Mouse (Mus musculus) limb, embryonic 15.5 days (tissue): ENCODE results near the gene Sco1. TPM values are rescaled to one million over a fixed set of nuclear protein-coding genes. Genes with fewer than 3 reads are reported as not detected.

Source experiments
- ATAC-seq: fragments of 200-750 bp; cut with Nextera tagmentation; 2 replicates; pipeline ENCODE4 v1.8.0; 2017; ENCODE audit warnings: low read depth, moderate TSS enrichment; ENCODE audit not compliant: insufficient number of reproducible peaks, low FRiP score, low TSS enrichment
- H3K27ac ChIP-seq: fragments of 300-500 bp; sonication (generic); 2 replicates; pipeline ENCODE4 v1.5.1; 2015; ENCODE audit warnings: moderate library complexity, mild to moderate bottlenecking, inconsistent platforms
- H3K27me3 ChIP-seq: fragments of 300-500 bp; sonication (generic); 2 replicates; pipeline ENCODE4 v1.6.1; 2015; ENCODE audit warnings: inconsistent platforms
- H3K36me3 ChIP-seq: fragments of 300-500 bp; sonication (generic); 2 replicates; pipeline ENCODE4 v1.6.1; 2015; ENCODE audit warnings: inconsistent platforms
- H3K4me1 ChIP-seq: fragments of 300-500 bp; sonication (generic); 2 replicates; pipeline ENCODE4 v1.6.1; 2015; ENCODE audit warnings: inconsistent platforms
- H3K4me2 ChIP-seq: fragments of 300-500 bp; sonication (generic); 2 replicates; pipeline ENCODE4 v1.6.1; 2015; ENCODE audit warnings: mild to moderate bottlenecking, inconsistent platforms
- H3K4me3 ChIP-seq: fragments of 300-500 bp; sonication (generic); 2 replicates; pipeline ENCODE4 v1.5.1; 2015; ENCODE audit warnings: mild to moderate bottlenecking, inconsistent platforms
- H3K9ac ChIP-seq: fragments of 300-500 bp; sonication (generic); 2 replicates; pipeline ENCODE4 v1.6.1; 2015; ENCODE audit warnings: inconsistent platforms
- H3K9me3 ChIP-seq: fragments of 300-500 bp; sonication (generic); 2 replicates; pipeline ENCODE4 v1.6.1; 2016; ENCODE audit warnings: inconsistent platforms
- WGBS: fragments of 180-500 bp; shearing (Covaris S2); methylation state at CpG from one replicate; pipeline ENCODE4 v1.1.7; 2015; 5-methylcytosine and 5-hydroxymethylcytosine counted together
- polyA plus RNA-seq: library from polyadenylated mRNA; unstranded; fragments of >200 nt; fragmentation: Nextera tagmentation; extraction: Ambion mirVana; gene quantifications from 2 replicates; pipeline ENCODE4 v1.2.1, GENCODE M21; 2015

Gene Sco1
- polyA plus RNA-seq, 1 experiment from 2014 or later: 16.4 TPM

GRCm38 (mm10) chr11:67023802-67024340 is 28.6 kb upstream of the Sco1 start:
- Histone ChIP-seq H3K27me3 (0 out of 2 replicates have a peak, but pooled peaks cover 5% of the 10 kb centered on the region), H3K27ac (no peak overlapping the region), H3K9me3 (no peaks in the 10 kb centered on the region), H3K4me1 (no peaks in the 10 kb centered on the region; the same call in 1 of the 2 replicates), H3K36me3 (no peaks in the 10 kb centered on the region), H3K4me2 (peak overlapping the region; percentile 77; the same call in 1 of the 2 replicates), H3K9ac (no peak overlapping the region), H3K4me3 (no peak overlapping the region; the same call in 1 of the 2 replicates)
- no peak for ATAC-seq
- 46% methylated on average over 6 of the region's 6 CpGs for WGBS

DNA sequence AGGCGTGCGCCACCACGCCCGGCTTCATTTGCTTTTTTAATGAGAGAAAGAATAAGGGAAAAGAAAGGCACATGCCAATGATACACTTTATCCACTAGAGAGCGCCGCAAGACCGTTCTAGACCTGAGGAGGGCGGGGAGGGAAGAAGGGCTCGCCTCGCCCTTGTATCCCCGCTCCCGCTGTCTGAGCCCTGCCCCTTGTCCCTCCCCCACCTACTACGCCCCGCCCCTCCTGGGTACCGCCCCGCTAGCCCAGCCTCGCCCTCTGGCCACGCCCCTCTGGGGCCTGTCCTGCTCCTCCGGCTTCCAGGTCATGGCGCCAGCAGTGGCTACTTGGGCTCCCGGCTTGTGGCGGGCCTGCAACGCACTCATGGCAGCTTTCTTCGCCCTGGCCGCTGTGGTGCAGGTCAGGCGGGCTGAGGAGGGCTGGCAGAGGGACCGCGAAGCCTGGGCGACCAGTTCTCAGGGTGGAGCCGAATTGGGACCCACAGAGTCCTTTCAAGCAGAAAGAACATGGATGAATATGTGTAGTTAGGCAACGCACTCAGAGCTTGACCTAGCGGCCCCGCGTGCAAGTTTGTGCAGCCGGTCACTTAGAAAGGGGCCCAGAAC is 27.5 kb upstream of the Sco1 start, which contains the start of gene Tmem220:
Tmem220 (plus strand) TSS at position 288 of the 611 bp plus-strand sequence.
- H3K4me2 ChIP-seq: peak within 1 kb of the TSS; percentile 77
- peak; percentile 95 for ATAC-seq
- H3K4me1 ChIP-seq: no peaks in the 10 kb centered on the region; the same call in 1 of the 2 replicates
- no peaks in the 10 kb centered on the region for H3K36me3 ChIP-seq
- H3K4me3 ChIP-seq: peak within 1 kb of the TSS; percentile 59
- H3K9ac ChIP-seq: peak within 1 kb of the TSS; percentile 54
- no peak within 1 kb of the TSS; the same call in 1 of the 2 replicates for H3K27ac ChIP-seq
- 2% methylated on average over 35 of the region's 35 CpGs for WGBS
- H3K9me3 ChIP-seq: no peaks in the 10 kb centered on the region
- 0 out of 2 replicates have a peak, but pooled peaks cover 3% of the 10 kb centered on the region for H3K27me3 ChIP-seq

GRCm38 (mm10) chr11:67030904-67031602 is 21.4 kb upstream of the Sco1 start:
- Histone ChIP-seq H3K9me3 (no peaks in the 10 kb centered on the region), H3K27ac (no peak overlapping the region), H3K27me3 (no peaks in the 10 kb centered on the region), H3K4me1 (no peaks in the 10 kb centered on the region), H3K36me3 (no peaks in the 10 kb centered on the region), H3K9ac (no peak overlapping the region), H3K4me2 (no peak overlapping the region), H3K4me3 (no peak overlapping the region)
- ATAC-seq: no peak
- 59% methylated on average over 16 of the region's 16 CpGs for WGBS

GRCm38 (mm10) chr11:67031603-67031915 is 20.9 kb upstream of the Sco1 start:
- 66% methylated on average over 2 of the region's 2 CpGs for WGBS
- no peaks in the 10 kb centered on the region for H3K9me3 ChIP-seq
- H3K9ac ChIP-seq: no peak overlapping the region
- no peak overlapping the region for H3K4me3 ChIP-seq
- no peak overlapping the region for H3K27ac ChIP-seq
- no peak overlapping the region for H3K4me2 ChIP-seq
- H3K27me3 ChIP-seq: no peaks in the 10 kb centered on the region
- H3K36me3 ChIP-seq: no peaks in the 10 kb centered on the region
- no peak for ATAC-seq
- H3K4me1 ChIP-seq: no peaks in the 10 kb centered on the region

GRCm38 (mm10) chr11:67034775-67035485 is 17.5 kb upstream of the Sco1 start:
- Histone ChIP-seq H3K9ac (no peak overlapping the region), H3K27me3 (no peaks in the 10 kb centered on the region), H3K27ac (no peak overlapping the region), H3K4me2 (no peak overlapping the region), H3K36me3 (peaks cover 21% of the 10 kb centered on the region), H3K4me3 (no peak overlapping the region), H3K4me1 (no peaks in the 10 kb centered on the region), H3K9me3 (no peaks in the 10 kb centered on the region)
- WGBS: 78% methylated on average over 4 of the region's 4 CpGs
- no peak for ATAC-seq

- H3K4me3 ChIP-seq: no peak overlapping the region
- peaks cover 34% of the 10 kb centered on the region for H3K36me3 ChIP-seq
- no peak overlapping the region for H3K27ac ChIP-seq
- 88% methylated on average over 6 of the region's 6 CpGs for WGBS
- H3K9ac ChIP-seq: no peak overlapping the region
- no peak overlapping the region for H3K4me2 ChIP-seq
- H3K4me1 ChIP-seq: no peaks in the 10 kb centered on the region
- no peak for ATAC-seq
- no peaks in the 10 kb centered on the region for H3K27me3 ChIP-seq
- H3K9me3 ChIP-seq: no peaks in the 10 kb centered on the region
Observed at GRCm38 (mm10) chr11:67036229-67036628, 16.2 kb upstream of the Sco1 start.

GRCm38 (mm10) chr11:67036892-67037291 is 15.6 kb upstream of the Sco1 start:
- no peaks in the 10 kb centered on the region for H3K27me3 ChIP-seq
- no peak overlapping the region for H3K9ac ChIP-seq
- no peak overlapping the region for H3K4me2 ChIP-seq
- H3K27ac ChIP-seq: no peak overlapping the region
- no peak overlapping the region for H3K4me3 ChIP-seq
- no peaks in the 10 kb centered on the region for H3K4me1 ChIP-seq
- ATAC-seq: no peak
- 93% methylated on average over 9 of the region's 9 CpGs for WGBS
- H3K36me3 ChIP-seq: peaks cover 41% of the 10 kb centered on the region
- H3K9me3 ChIP-seq: no peaks in the 10 kb centered on the region

- ATAC-seq: no peak
- Histone ChIP-seq H3K4me2 (no peak overlapping the region), H3K27ac (no peak overlapping the region), H3K4me3 (no peak overlapping the region), H3K4me1 (no peaks in the 10 kb centered on the region), H3K27me3 (no peaks in the 10 kb centered on the region), H3K9me3 (no peaks in the 10 kb centered on the region), H3K36me3 (peaks cover 46% of the 10 kb centered on the region), H3K9ac (no peak overlapping the region)
- WGBS: 97% methylated on average over 3 of the region's 3 CpGs
Observed at GRCm38 (mm10) chr11:67039799-67040198, 12.7 kb upstream of the Sco1 start.

- Histone ChIP-seq H3K27ac (no peak overlapping the region), H3K4me1 (no peaks in the 10 kb centered on the region), H3K27me3 (no peaks in the 10 kb centered on the region), H3K4me2 (no peak overlapping the region), H3K4me3 (no peak overlapping the region), H3K9me3 (no peaks in the 10 kb centered on the region), H3K9ac (no peak overlapping the region), H3K36me3 (peaks cover 46% of the 10 kb centered on the region)
- WGBS: 94% methylated on average over 6 of the region's 6 CpGs
- ATAC-seq: no peak
Observed at GRCm38 (mm10) chr11:67040483-67040882, 12.0 kb upstream of the Sco1 start.

DNA sequence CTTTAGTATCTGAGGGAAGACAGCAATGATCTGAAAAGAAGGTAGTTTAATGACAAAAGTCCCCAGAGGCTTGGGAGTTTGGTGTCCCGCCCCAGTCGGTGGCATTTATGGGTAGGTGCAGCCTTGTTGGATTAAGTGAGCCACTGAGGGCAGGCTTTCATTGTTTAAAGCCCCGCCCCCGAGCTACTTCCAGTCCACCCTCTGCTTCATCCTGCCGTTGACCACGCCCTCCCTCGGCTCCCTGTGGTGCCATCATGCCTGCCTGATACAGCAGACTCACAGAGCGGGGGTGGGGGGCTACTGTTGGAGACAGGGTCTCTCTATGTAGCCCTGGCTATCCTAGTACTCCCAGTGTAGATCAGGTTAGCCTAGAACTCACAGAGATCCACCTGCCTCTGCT is 9.5 kb upstream of the Sco1 start:
- Histone ChIP-seq H3K4me3 (no peak overlapping the region), H3K4me1 (no peaks in the 10 kb centered on the region), H3K9me3 (no peaks in the 10 kb centered on the region), H3K4me2 (no peak overlapping the region), H3K27me3 (no peaks in the 10 kb centered on the region), H3K9ac (no peak overlapping the region), H3K36me3 (peaks cover 43% of the 10 kb centered on the region), H3K27ac (no peak overlapping the region)
- WGBS: 52% methylated on average over 8 of the region's 8 CpGs
- no peak for ATAC-seq

- no peak for ATAC-seq
- no peak overlapping the region for H3K27ac ChIP-seq
- peaks cover 30% of the 10 kb centered on the region for H3K36me3 ChIP-seq
- H3K4me2 ChIP-seq: no peak overlapping the region
- H3K4me3 ChIP-seq: no peak overlapping the region
- H3K27me3 ChIP-seq: no peaks in the 10 kb centered on the region
- no peak overlapping the region for H3K9ac ChIP-seq
- no peaks in the 10 kb centered on the region for H3K4me1 ChIP-seq
- no peaks in the 10 kb centered on the region for H3K9me3 ChIP-seq
- 84% methylated on average over 6 of the region's 6 CpGs for WGBS
Observed at GRCm38 (mm10) chr11:67044959-67045358, 7.5 kb upstream of the Sco1 start.

DNA sequence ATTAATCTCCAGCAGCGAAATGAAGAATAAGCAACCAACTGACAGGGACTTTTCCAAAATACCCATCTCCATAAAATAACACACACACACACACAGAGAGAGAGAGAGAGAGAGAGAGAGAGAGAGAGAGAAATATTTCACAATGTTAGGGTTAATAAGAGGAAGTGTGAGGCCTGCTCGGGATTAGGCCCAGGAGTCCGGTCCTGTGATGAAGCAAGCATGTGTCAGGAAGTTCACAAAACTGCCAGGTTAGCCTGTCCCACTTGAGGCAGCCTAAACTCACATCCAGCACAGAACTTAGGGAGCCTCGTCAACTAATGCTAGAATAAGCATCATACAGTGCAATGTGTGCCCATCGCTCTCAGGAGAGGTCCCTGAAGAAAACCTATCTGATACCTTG is 5.3 kb upstream of the Sco1 start:
- H3K4me1 ChIP-seq: peaks cover 3% of the 10 kb centered on the region; the same call in 1 of the 2 replicates
- ATAC-seq: no peak
- no peak overlapping the region for H3K9ac ChIP-seq
- H3K9me3 ChIP-seq: no peaks in the 10 kb centered on the region
- H3K4me2 ChIP-seq: no peak overlapping the region
- no peak overlapping the region for H3K27ac ChIP-seq
- H3K27me3 ChIP-seq: no peaks in the 10 kb centered on the region
- peaks cover 8% of the 10 kb centered on the region for H3K36me3 ChIP-seq
- no peak overlapping the region for H3K4me3 ChIP-seq
- WGBS: 86% methylated on average over 5 of the region's 5 CpGs
